Mouse (Mus musculus): Measurements from ENCODE around the gene Hist1h2ae. TPM values are rescaled to one million over a fixed set of nuclear protein-coding genes. Genes with fewer than 3 reads are reported as not detected.
A peak's percentile ranks its signal among the peaks of the same experiment; 100 is the strongest.
"Not testable (repeated sequence)": the region's sequence is repeated elsewhere in the genome, so short reads cannot be mapped to it uniquely, and the experiment has no call there.

Hist1h2ae gene
- total RNA-seq, 2 experiments from 2014 or later = 10.3 TPM

- DNase-seq (ENCODE audit: low spot score in 2 of 2) = no peak
Measured at GRCm38 (mm10) chr13:23564482-23564881, 6.5 kb downstream of the Hist1h2ae start.

GRCm38 (mm10) chr13:23562699-23563462 is 8.1 kb downstream of the Hist1h2ae start:
- peak in 1 of 2 experiments; percentile 75 for DNase-seq (ENCODE audit: low spot score in 2 of 2)

GRCm38 (mm10) chr13:23561883-23562659 is 8.9 kb downstream of the Hist1h2ae start, which contains the start of gene Hist1h3e:
TSS of gene Hist1h3e (minus strand) at chr13:23562369.
- DNase-seq (ENCODE audit: low spot score in 2 of 2) = peak; percentile 96 to 98

GRCm38 (mm10) chr13:23561531-23561882 is 9.5 kb downstream of the Hist1h2ae start:
- not testable (repeated sequence) for DNase-seq (ENCODE audit: low spot score in 2 of 2)

GRCm38 (mm10) chr13:23560699-23561098 is 10.3 kb downstream of the Hist1h2ae start:
- not testable (repeated sequence) for DNase-seq (ENCODE audit: low spot score in 2 of 2)

- DNase-seq (ENCODE audit: low spot score in 2 of 2) = no peak
Measured at GRCm38 (mm10) chr13:23556906-23557305, 14.1 kb downstream of the Hist1h2ae start.

- peak; percentile 63 to 89 for DNase-seq (ENCODE audit: low spot score in 2 of 2)
Measured at GRCm38 (mm10) chr13:23555839-23556416, 15.1 kb downstream of the Hist1h2ae start.

GRCm38 (mm10) chr13:23554925-23555838 is 15.8 kb downstream of the Hist1h2ae start:
- DNase-seq (ENCODE audit: low spot score in 2 of 2) = peak; percentile 68 to 73

- no peak for DNase-seq (ENCODE audit: low spot score in 2 of 2)
Measured at GRCm38 (mm10) chr13:23554393-23554792, 16.6 kb downstream of the Hist1h2ae start.

GRCm38 (mm10) chr13:23552962-23553361 is 18.1 kb downstream of the Hist1h2ae start, which contains the start of gene Hist1h1d:
TSS of gene Hist1h1d (plus strand) at chr13:23553262.
- DNase-seq (ENCODE audit: low spot score in 2 of 2) = no peak

- DNase-seq (ENCODE audit: low spot score in 2 of 2) = no peak
Measured at GRCm38 (mm10) chr13:23551931-23552914, 18.8 kb downstream of the Hist1h2ae start.

GRCm38 (mm10) chr13:23551146-23551834 is 19.7 kb downstream of the Hist1h2ae start, which contains the start of gene Hist1h4f:
TSS of gene Hist1h4f (minus strand) at chr13:23551648.
- DNase-seq (ENCODE audit: low spot score in 2 of 2) = peak; percentile 84 to 89

GRCm38 (mm10) chr13:23550761-23551145 is 20.3 kb downstream of the Hist1h2ae start:
- no peak for DNase-seq (ENCODE audit: low spot score in 2 of 2)

GRCm38 (mm10) chr13:23546694-23547093 is 24.3 kb downstream of the Hist1h2ae start:
- DNase-seq (ENCODE audit: low spot score in 2 of 2) = no peak

GRCm38 (mm10) chr13:23544787-23545120 is 26.3 kb downstream of the Hist1h2ae start:
- DNase-seq (ENCODE audit: low spot score in 2 of 2) = not testable (repeated sequence)

GRCm38 (mm10) chr13:23543965-23544786 is 26.8 kb downstream of the Hist1h2ae start, which contains the start of gene Hist1h3f:
TSS of gene Hist1h3f (plus strand) at chr13:23544052.
- peak; percentile 77 to 95 for DNase-seq (ENCODE audit: low spot score in 2 of 2)

GRCm38 (mm10) chr13:23542999-23543607 is 27.9 kb downstream of the Hist1h2ae start, which contains the start of gene Hist1h2bh:
TSS of gene Hist1h2bh (minus strand) at chr13:23543392.
- peak; percentile 55 to 92 for DNase-seq (ENCODE audit: low spot score in 2 of 2)
